Mouse (Mus musculus) cerebellum, adult 2 months (tissue): ENCODE measurements around the gene Lmx1a.

Experiments used
- CTCF ChIP-seq: fragments of 200-500 bp; IDR thresholded peaks from 2 replicates; pipeline ENCODE4 v1.5.1; 2011; ENCODE audit warnings: low read depth, mild to moderate bottlenecking, control low read depth, low read length, moderate library complexity, borderline replicate concordance; ENCODE audit not compliant: insufficient read depth
- POLR2A ChIP-seq: fragments of 200-500 bp; IDR thresholded peaks from 2 replicates; pipeline ENCODE4 v1.6.1; 2011; ENCODE audit warnings: low read length, control low read depth, borderline replicate concordance; ENCODE audit not compliant: insufficient read depth

- TF ChIP-seq POLR2A (no peak), CTCF (no peak)
Measured at GRCm38 (mm10) chr1:167789448-167789847, 100.4 kb downstream of the Lmx1a start.
